In genomic region chr5:25165789-25166135, GRCm38 (mm10) we compare ENCODE assay signal across 28 mouse cellular contexts. TPM values are rescaled to one million over a fixed set of nuclear protein-coding genes. Genes with fewer than 3 reads are reported as not detected.
A peak's percentile ranks its signal among the peaks of the same experiment; 100 is the strongest.
DNase-seq lines count a peak whose midpoint lies in the region; ATAC-seq and TF ChIP-seq lines count a peak whose summit lies in the region.
"Had no signal": no experiment of that assay in that cellular context is flagged by ENCODE, and none has a peak within 500 bp of the region (broad histone marks: within the 10 kb centered on the region; RNA-seq: fewer than 3 reads in every experiment).

No protein-coding gene starts in this region.

- TF ChIP-seq CTCF in kidney, adult 2 months (conservative IDR thresholded peaks at IDR 0.05; ENCODE audit: insufficient read depth, insufficient read length, low read depth, low read length) = no peak

- no peak overlapping the region for H3K9ac ChIP-seq in kidney, embryonic 14.5 days (ENCODE audit: low read depth, low read length)
- H3K9ac ChIP-seq: embryonic facial prominence, embryonic 15.5 days; heart, embryonic 13.5 days; hindbrain, embryonic 12.5 days had no signal

- no peak overlapping the region for H3K4me3 ChIP-seq in kidney, adult 2 months (ENCODE audit: insufficient read depth, low read depth, low read length)
- no peak overlapping the region for H3K4me3 ChIP-seq in kidney, embryonic 14.5 days (ENCODE audit: low read length)
- H3K4me3 ChIP-seq: embryonic facial prominence, embryonic 15.5 days; erythroblast, embryonic 14.5 days; forebrain, embryonic 10.5 days; gastrocnemius, adult 2 months; heart, embryonic 13.5 days; hindbrain, embryonic 12.5 days had no signal

- ATAC-seq in kidney, embryonic 14.5 days (ENCODE audit: low FRiP score, low TSS enrichment) = no peak
- ATAC-seq: CD4-positive, CD25-positive, alpha-beta regulatory T cell, adult 4 months; forebrain, embryonic 14.5 days; hindbrain, embryonic 16.5 days had no signal

- H3K27ac ChIP-seq in kidney, adult 2 months (ENCODE audit: insufficient read depth, low read depth, low read length) = no peak overlapping the region
- H3K27ac ChIP-seq in kidney, embryonic 14.5 days (ENCODE audit: low read depth, low read length) = no peak overlapping the region
- H3K27ac ChIP-seq: embryonic facial prominence, embryonic 15.5 days; forebrain, embryonic 10.5 days; gastrocnemius, adult 2 months; heart, embryonic 13.5 days; hindbrain, embryonic 12.5 days had no signal

- DNase-seq in cerebellum, postnatal 10 days = peak; percentile 51 to 65
- no peak for DNase-seq in cerebellum, adult 11-12 months
- peak; percentile 57 for DNase-seq in kidney, adult 2 months
- no peak for DNase-seq in kidney, postnatal 14 days
- peak; percentile 47 to 57 for DNase-seq in kidney, postnatal 36 days
- peak; percentile 19 for DNase-seq in brain, adult 2 months (ENCODE audit: low read depth, low spot score)
- DNase-seq: adrenal gland, adult 8-10 months; adrenal gland, postnatal 36 days; B cell, adult 2 months; cerebellum, adult 11 months; cerebellum, adult 9-11 months; embryo, embryonic 11 days; gastrocnemius, adult 2 months; gastrocnemius, postnatal 25 days; heart, postnatal 4 days had no signal

- WGBS in kidney, adult 2 months = 68% methylated on average over 3 of the region's 3 CpGs
- WGBS in kidney, embryonic 14.5 days = 90% methylated on average over 3 of the region's 3 CpGs

- no peaks in the 10 kb centered on the region for H3K9me3 ChIP-seq in kidney, embryonic 14.5 days (ENCODE audit: control insufficient read depth, low read length)
- H3K9me3 ChIP-seq: embryonic facial prominence, embryonic 15.5 days; forebrain, embryonic 10.5 days; G1E; heart, embryonic 13.5 days; hindbrain, embryonic 12.5 days had no signal

- H3K36me3 ChIP-seq in kidney, adult 2 months (ENCODE audit: control insufficient read depth, insufficient read depth, low read length) = no peaks in the 10 kb centered on the region
- no peaks in the 10 kb centered on the region for H3K36me3 ChIP-seq in kidney, embryonic 14.5 days (ENCODE audit: control insufficient read depth, insufficient read depth, low read length)
- H3K36me3 ChIP-seq: embryonic facial prominence, embryonic 15.5 days; forebrain, embryonic 10.5 days; G1E; heart, embryonic 13.5 days; hindbrain, embryonic 12.5 days had no signal

- H3K4me1 ChIP-seq in kidney, adult 2 months (ENCODE audit: control insufficient read depth, insufficient read depth, low read length) = peaks cover 3% of the 10 kb centered on the region; the same call in 1 of the 2 replicates
- no peaks in the 10 kb centered on the region for H3K4me1 ChIP-seq in kidney, embryonic 14.5 days (ENCODE audit: control insufficient read depth, insufficient read depth, low read length)
- H3K4me1 ChIP-seq: embryonic facial prominence, embryonic 15.5 days; forebrain, embryonic 10.5 days; heart, embryonic 13.5 days; hindbrain, embryonic 12.5 days had no signal

- H3K27me3 ChIP-seq in kidney, adult 2 months (replicated peaks; ENCODE audit: control insufficient read depth, insufficient read depth, low read length) = no peaks in the 10 kb centered on the region
- no peaks in the 10 kb centered on the region for H3K27me3 ChIP-seq in kidney, embryonic 14.5 days (ENCODE audit: control insufficient read depth, insufficient read depth, low read length)
- H3K27me3 ChIP-seq: embryonic facial prominence, embryonic 15.5 days; hindbrain, embryonic 12.5 days had no signal

- H3K4me2 ChIP-seq in kidney, embryonic 14.5 days (replicated peaks; ENCODE audit: low read depth, low read length) = no peak overlapping the region
- H3K4me2 ChIP-seq: embryonic facial prominence, embryonic 15.5 days; heart, embryonic 13.5 days; hindbrain, embryonic 12.5 days had no signal

- no peak for TF ChIP-seq POLR2A in kidney, adult 2 months (IDR thresholded peaks at IDR 0.05; ENCODE audit: low read depth, low read length)

RNA-seq across cellular contexts. Expression of gene Galntl5, which starts 15.5 kb away (rescaled TPM):
- 0.05 and 0.06 TPM in 2 replicates for polyA plus RNA-seq in kidney, adult 2 months (2012; rRNA removed)
- polyA plus RNA-seq in kidney, embryonic 14.5 days (2014; fragmentation: Nextera tagmentation; extraction: Ambion mirVana) = not detected in 2 replicates
- polyA plus RNA-seq: brain, embryonic 14.5 days; CD4-positive, CD25-positive, alpha-beta regulatory T cell, adult 4 months; embryonic facial prominence, embryonic 11.5 days; embryonic facial prominence, embryonic 15.5 days; erythroblast, embryonic 14.5 days; forebrain, embryonic 10.5 days; forebrain, embryonic 14.5 days; G1E; heart, embryonic 13.5 days; heart, postnatal 0 days; hindbrain, embryonic 12.5 days; hindbrain, embryonic 16.5 days had no signal

RNA-seq across cellular contexts. Expression of gene Galnt11, which starts 55.9 kb away (rescaled TPM):
- polyA plus RNA-seq in kidney, adult 2 months (2012; rRNA removed) = 387 and 392 TPM in 2 replicates
- 25.5 and 42.9 TPM in 2 replicates for polyA plus RNA-seq in kidney, embryonic 14.5 days (2014; fragmentation: Nextera tagmentation; extraction: Ambion mirVana)
- polyA plus RNA-seq: G1E had no signal

RNA-seq across cellular contexts. Expression of gene E130116L18Rik, which starts 57.2 kb away (rescaled TPM):
- polyA plus RNA-seq in kidney, adult 2 months (2012; rRNA removed) = not detected in 2 replicates
- polyA plus RNA-seq in kidney, embryonic 14.5 days (2014; fragmentation: Nextera tagmentation; extraction: Ambion mirVana) = not detected in 2 replicates
- polyA plus RNA-seq: brain, embryonic 14.5 days; CD4-positive, CD25-positive, alpha-beta regulatory T cell, adult 4 months; embryonic facial prominence, embryonic 11.5 days; embryonic facial prominence, embryonic 15.5 days; erythroblast, embryonic 14.5 days; forebrain, embryonic 10.5 days; forebrain, embryonic 14.5 days; G1E; heart, embryonic 13.5 days; heart, postnatal 0 days; hindbrain, embryonic 12.5 days; hindbrain, embryonic 16.5 days had no signal

Comparison
In these comparisons a context has a peak if more than half of its experiments do, and no peak if none do; other contexts are left out.
1. DNase-seq: peak in cerebellum, postnatal 10 days (2 of 2), kidney, adult 2 months (single experiment), kidney, postnatal 36 days (2 of 2) and brain, adult 2 months (single experiment); none in cerebellum, adult 11-12 months (single experiment) and kidney, postnatal 14 days (single experiment).